Mouse (Mus musculus) frontal cortex, postnatal 36 days (tissue): ENCODE results near the gene Ctla4.

Source experiments
- DNase-seq, 2 experiments: peaks; one replicate each; pipeline ENCODE4 v3.0.0; 2022; ENCODE audit warnings: low spot score in 2 of 2

Gene Ctla4

GRCm38 (mm10) chr1:60920493-60921355 lies 33.9 kb downstream of the Ctla4 start:
- no peak for DNase-seq

DNA sequence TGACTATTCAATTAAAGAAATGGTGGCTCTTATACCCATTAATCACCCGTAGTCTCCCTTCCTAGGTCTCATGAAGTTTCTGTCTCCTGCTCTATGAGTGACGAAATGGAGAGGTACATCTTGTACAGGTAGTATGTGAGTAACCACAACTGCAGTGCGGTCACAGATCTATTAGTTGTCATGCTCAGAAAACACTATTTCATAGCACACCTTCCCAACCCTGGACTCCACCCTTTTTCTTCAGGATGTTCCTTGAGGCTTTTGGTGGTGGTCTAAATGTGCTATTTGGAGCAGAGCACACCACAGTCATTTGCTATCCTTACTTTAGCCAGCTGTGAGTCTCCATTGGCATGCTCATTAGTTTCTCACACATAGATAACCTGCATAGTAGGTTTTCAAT lies 42.2 kb downstream of the Ctla4 start:
- DNase-seq: no peak

GRCm38 (mm10) chr1:60930397-60930796 lies 43.6 kb downstream of the Ctla4 start:
- no peak for DNase-seq

DNA sequence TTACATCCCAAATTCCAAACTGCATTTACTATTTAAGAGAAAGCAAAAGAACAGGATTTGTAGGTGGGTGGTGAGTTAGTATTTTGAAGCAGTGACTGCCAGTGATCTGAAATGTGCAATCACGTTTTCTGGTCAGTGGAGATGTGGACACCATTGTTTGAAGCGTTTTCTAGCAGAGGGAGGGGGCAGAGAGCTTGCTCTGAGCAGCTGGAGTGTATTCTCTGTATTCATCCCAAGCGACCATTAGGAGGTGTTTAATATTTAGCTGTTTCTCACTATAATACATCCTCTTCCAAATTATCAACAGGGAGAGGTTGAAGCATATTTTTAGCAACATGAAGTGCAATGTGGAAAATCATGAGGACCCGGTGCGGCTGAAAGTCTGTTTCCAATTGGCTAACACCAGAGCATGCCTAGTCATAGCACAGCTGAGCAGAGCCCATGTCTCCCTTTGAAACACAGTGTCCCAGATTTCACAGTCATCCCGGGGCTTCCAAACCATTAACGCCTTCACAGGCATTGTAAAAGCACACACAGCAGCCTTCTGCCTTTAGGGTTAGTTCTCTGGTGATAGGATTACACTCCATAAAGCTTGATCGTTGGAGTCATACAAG lies 49.3 kb downstream of the Ctla4 start:
- peak in 1 of 2 experiments; percentile 12 for DNase-seq

GRCm38 (mm10) chr1:60936963-60937711 lies 50.3 kb downstream of the Ctla4 start:
- DNase-seq: no peak

GRCm38 (mm10) chr1:60938256-60938655 lies 51.5 kb downstream of the Ctla4 start:
- DNase-seq: no peak

GRCm38 (mm10) chr1:60938974-60939373 lies 52.2 kb downstream of the Ctla4 start:
- no peak for DNase-seq

DNA sequence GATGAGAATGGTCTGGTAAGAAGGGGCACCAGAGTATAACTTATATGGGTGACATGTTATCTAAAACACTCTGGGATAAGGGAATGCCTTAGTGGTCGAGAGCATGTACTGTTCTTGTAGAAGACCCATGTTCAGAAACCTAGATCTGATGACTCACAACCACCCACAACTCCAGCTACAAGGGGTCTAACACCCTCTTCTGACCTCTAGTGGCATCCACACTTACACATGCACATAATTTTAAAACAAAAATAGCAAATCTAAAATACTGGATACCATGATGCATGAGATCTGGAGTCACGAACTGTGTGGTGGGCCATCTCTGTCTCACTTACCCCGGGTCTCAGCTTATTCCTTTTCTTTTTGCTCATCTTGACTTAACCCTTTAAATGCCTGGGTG lies 53.2 kb downstream of the Ctla4 start:
- DNase-seq: no peak

DNA sequence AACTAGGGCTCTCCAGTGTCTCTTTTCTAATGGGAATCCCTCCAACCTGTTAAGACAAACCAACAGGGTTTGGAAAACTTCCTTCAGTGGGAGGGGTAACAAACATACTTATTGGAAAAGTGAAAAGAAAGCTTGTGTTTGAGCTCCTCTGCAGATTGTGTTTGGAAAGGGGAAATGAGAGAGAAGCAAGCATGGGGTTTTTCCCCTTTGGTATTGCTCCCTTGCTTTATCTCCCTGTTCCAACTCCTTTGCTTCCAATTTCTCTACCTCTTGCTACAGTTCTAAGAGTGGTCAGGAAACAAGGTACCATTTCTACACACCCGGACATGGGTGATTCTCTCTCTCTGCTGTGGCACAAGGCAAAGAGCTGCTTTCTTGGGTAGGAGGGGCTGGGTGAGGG lies 53.8 kb downstream of the Ctla4 start:
- DNase-seq: no peak

DNA sequence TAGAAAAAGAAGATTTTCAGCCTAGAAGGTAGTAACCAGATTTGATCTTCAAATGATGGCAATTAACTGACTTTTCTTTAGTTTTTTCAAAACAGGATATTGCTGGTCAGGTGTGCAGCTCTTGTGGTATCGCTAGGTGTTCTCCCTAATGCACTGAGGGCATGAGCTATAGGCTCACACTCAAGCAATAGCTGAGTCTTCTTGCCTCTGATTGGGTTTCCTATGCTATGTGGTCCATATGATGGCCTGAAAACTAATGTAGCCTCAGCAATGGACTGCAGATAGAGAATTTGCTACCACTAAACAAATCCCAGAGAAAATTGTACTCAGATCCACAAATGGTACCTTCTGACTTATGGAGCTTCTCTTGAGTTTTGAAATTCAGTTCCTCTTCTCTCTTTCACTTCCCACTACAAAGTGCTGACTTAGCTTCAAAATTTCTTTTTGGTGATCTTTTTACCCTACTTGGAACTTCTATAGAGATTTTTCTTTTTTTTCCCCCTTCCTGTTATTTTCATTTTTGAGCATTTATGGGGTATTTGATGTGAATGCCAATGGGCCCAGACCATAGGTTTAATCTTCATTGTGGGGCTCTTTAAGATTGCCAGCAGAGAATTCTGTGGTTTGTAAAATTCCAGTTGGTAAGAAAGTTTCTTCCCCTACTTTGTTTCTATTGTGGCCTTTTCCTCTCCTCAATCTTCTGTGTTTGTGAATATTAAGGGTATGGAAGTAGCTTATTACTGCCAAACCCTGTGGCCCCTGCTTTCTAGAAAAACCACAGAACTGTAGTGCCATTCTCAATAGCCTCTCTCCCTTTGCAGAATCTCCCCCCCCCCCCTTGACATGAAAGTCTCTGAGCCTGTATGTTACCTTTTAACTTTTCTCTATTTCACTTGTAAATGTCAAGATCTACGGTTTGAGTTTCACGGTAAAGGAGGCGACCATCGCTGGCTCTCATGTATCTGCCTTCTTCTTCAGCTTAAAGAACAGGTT lies 54.6 kb downstream of the Ctla4 start:
- no peak for DNase-seq

- no peak for DNase-seq
Measured at GRCm38 (mm10) chr1:60942921-60943320, 56.1 kb downstream of the Ctla4 start.

DNA sequence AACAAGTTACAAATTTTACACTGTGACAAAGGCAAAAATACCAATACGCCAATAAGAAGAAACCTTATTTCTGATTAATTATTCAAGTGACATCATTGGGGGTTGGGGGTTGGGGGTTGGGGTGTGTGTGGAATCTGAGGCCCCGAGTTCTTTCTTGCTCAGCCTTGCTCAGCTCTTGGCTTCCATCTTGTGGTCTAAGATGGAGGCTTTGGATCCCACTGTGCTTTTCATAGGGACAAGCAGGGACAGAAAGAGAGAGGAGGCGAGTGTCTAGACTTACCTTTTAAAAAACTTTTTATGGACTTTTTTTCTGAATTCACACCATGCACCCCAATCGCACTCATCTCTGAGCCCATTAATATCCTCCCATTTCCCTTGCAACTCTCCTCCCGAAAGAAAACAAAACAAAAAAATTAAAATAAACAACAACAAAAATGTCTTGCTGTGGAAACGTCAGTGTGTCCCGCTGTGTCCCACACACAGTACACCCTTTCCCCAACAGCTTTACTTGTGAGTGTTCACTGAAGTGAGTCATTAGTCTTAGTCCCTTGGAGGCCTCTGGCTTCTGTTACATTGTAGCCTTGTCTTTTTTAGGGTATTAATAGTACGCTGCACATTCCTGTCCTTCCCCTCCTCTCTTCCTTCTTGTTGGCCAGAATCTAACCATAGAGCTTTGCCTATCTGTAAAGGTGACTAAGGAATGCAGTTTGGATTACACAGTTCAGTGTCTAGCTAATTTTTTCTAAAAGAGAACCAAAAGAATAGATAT lies 59.0 kb downstream of the Ctla4 start:
- no peak for DNase-seq

GRCm38 (mm10) chr1:60948112-60948511 lies 61.3 kb downstream of the Ctla4 start:
- DNase-seq: no peak

- no peak for DNase-seq
Measured at GRCm38 (mm10) chr1:60952958-60953357, 66.2 kb downstream of the Ctla4 start.

- no peak for DNase-seq
Measured at GRCm38 (mm10) chr1:60953686-60954085, 66.9 kb downstream of the Ctla4 start.

DNA sequence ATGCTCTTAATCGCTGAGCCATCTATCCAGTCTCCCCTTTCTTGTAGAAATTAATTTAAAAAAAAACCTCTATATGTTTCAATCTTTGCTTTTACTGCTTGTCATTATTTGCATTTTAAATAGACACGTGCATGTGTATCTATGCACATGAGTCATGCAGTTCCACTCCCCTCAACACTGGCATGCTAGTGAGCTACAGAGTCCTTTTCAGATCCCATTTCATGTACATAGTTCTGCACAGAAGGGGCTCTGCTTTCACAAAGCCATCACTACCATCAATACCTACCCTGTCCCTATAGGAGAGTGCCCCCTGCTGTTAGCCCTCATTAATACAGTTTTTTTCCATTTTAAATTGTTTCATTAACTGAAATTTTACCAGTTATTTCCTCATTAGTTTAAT lies 68.0 kb downstream of the Ctla4 start:
- DNase-seq: peak in 1 of 2 experiments; percentile 6

DNA sequence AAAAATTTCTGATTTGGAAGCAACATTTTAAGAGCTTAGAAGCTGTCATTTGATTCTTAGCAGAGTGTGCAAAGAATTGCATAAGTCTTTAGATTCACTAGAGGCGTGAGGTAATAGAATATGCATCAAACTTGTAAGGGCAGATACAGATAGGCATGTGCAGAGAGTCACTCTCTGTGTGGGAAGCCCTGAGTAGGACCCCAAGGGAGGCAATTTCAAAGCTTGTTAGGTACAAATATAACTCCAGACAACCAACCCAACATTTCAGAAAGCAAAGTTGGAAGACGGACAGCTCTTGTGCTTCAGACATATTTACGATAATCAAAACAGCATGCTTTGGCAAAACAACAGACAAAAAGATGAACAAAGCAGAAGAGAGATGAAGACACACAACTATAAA lies 68.4 kb downstream of the Ctla4 start:
- DNase-seq: no peak

- no peak for DNase-seq
Measured at GRCm38 (mm10) chr1:60956196-60956595, 69.4 kb downstream of the Ctla4 start.

DNA sequence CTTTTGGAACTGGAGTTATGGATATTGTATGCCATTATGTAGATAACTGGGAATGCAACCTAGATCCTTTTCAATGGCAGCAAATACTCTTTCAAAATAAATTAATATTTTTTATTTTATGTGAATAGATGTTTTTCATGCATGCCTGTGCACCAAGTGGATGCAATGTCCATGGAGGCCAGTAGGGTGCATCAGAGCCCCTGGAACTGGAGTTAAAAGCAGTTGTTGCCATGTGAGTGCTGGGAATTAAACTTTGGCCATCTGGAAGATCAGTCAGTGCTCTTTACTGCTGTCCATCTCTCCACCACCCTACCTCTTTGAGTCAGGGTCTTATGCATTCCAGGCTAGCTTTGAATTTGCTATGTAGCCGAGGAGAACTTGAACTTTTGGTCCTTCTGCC lies 71.5 kb downstream of the Ctla4 start:
- DNase-seq: no peak

GRCm38 (mm10) chr1:60959246-60959645 lies 72.4 kb downstream of the Ctla4 start:
- no peak for DNase-seq

- DNase-seq: no peak
Measured at GRCm38 (mm10) chr1:60960451-60960850, 73.7 kb downstream of the Ctla4 start.
